Mouse (Mus musculus) B cell, adult 2 months (primary cell): ENCODE measurements around the gene Psmb9.

Source experiments
- DNase-seq, 2 experiments: peaks; one replicate each; pipeline ENCODE4 v3.0.0; 2022

Gene Psmb9

GRCm38 (mm10) chr17:34187261-34187916 is at the start of gene Psmb9, which contains the start of gene Tap1:
Gene Psmb9, minus strand, starts transcription at chr17:34187764.
Gene Tap1, plus strand, starts transcription at chr17:34187553.
- DNase-seq = peak; percentile 99

GRCm38 (mm10) chr17:34236691-34237090 is 49.1 kb upstream of the Psmb9 start:
- DNase-seq = peak; percentile 0

- DNase-seq = peak; percentile 91 to 93
These were observed 47.4 kb upstream of the Psmb9 start for GRCm38 (mm10) chr17:34234926-34235325.

- peak; percentile 0 for DNase-seq
These were observed 44.5 kb upstream of the Psmb9 start for GRCm38 (mm10) chr17:34232021-34232420.

- DNase-seq = peak; percentile 2
These were observed 43.4 kb upstream of the Psmb9 start for GRCm38 (mm10) chr17:34230971-34231370.

- peak; percentile 0 for DNase-seq
These were observed 38.3 kb upstream of the Psmb9 start for GRCm38 (mm10) chr17:34225911-34226310.

GRCm38 (mm10) chr17:34225426-34225825 is 37.9 kb upstream of the Psmb9 start:
- DNase-seq = peak in 1 of 2 experiments; percentile 0

GRCm38 (mm10) chr17:34224816-34225215 is 37.3 kb upstream of the Psmb9 start:
- peak in 1 of 2 experiments; percentile 0 for DNase-seq

- DNase-seq = peak in 1 of 2 experiments; percentile 0
These were observed 32.8 kb upstream of the Psmb9 start for GRCm38 (mm10) chr17:34220401-34220800.

- DNase-seq = peak; percentile 24 to 30
These were observed 32.2 kb upstream of the Psmb9 start for GRCm38 (mm10) chr17:34219801-34220200.

GRCm38 (mm10) chr17:34219096-34219495 is 31.5 kb upstream of the Psmb9 start:
- DNase-seq = peak; percentile 82 to 83

- peak; percentile 12 to 16 for DNase-seq
These were observed 31.1 kb upstream of the Psmb9 start for GRCm38 (mm10) chr17:34218675-34219074.

GRCm38 (mm10) chr17:34217986-34218385 is 30.4 kb upstream of the Psmb9 start:
- DNase-seq = peak; percentile 0 to 1

- DNase-seq = peak; percentile 7
These were observed 29.8 kb upstream of the Psmb9 start for GRCm38 (mm10) chr17:34217216-34217928.

GRCm38 (mm10) chr17:34215176-34215575 is 27.6 kb upstream of the Psmb9 start:
- DNase-seq = peak in 1 of 2 experiments; percentile 8

- DNase-seq = no peak
These were observed 26.4 kb upstream of the Psmb9 start for GRCm38 (mm10) chr17:34213936-34214335.

GRCm38 (mm10) chr17:34211746-34212365 is 24.3 kb upstream of the Psmb9 start:
- peak; percentile 10 to 16 for DNase-seq

GRCm38 (mm10) chr17:34210599-34210998 is 23.0 kb upstream of the Psmb9 start:
- DNase-seq = peak; percentile 13 to 17

GRCm38 (mm10) chr17:34209680-34210079 is 22.1 kb upstream of the Psmb9 start:
- peak; percentile 64 to 66 for DNase-seq

- peak in 1 of 2 experiments; percentile 1 for DNase-seq
These were observed 20.9 kb upstream of the Psmb9 start for GRCm38 (mm10) chr17:34208421-34208820.

GRCm38 (mm10) chr17:34207866-34208265 is 20.3 kb upstream of the Psmb9 start:
- peak; percentile 0 to 1 for DNase-seq

GRCm38 (mm10) chr17:34207456-34207855 is 19.9 kb upstream of the Psmb9 start:
- peak; percentile 20 to 21 for DNase-seq

- peak in 1 of 2 experiments; percentile 0 for DNase-seq
These were observed 19.2 kb upstream of the Psmb9 start for GRCm38 (mm10) chr17:34206731-34207130.
